Mouse (Mus musculus): ENCODE data around the gene Fgf12.

Gene Fgf12

DNA sequence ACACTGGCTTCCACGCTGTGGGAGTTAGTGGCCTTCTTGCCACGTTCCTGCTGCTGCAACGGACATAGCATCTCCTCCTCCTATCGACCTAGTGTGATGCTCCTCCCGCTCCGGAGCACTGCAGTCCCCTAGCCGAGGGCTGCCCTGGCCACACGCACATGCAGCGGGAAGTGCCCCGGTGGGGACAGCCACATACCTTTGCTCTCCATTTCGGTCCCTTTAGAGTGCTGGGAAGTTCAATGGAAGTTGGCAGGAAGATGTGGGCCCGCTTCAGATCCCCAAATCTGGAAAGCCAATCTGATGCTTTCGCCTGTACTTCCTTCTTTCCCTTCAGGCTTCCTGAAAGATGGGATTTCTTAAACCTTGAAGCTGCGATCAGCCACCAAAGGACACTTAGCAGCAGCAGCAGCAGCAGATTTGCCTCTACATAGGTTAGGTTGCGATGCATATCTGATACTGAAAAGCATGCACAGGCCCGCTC is at the start of gene Fgf12:
TSS of gene Fgf12 (minus strand) at position 431 of the 481 bp plus-strand sequence.
- no peak for DNase-seq (ENCODE audit: low spot score)

GRCm38 (mm10) chr16:28793115-28793514 is 40.2 kb upstream of the Fgf12 start:
- DNase-seq (ENCODE audit: low spot score) = peak; percentile 82

DNA sequence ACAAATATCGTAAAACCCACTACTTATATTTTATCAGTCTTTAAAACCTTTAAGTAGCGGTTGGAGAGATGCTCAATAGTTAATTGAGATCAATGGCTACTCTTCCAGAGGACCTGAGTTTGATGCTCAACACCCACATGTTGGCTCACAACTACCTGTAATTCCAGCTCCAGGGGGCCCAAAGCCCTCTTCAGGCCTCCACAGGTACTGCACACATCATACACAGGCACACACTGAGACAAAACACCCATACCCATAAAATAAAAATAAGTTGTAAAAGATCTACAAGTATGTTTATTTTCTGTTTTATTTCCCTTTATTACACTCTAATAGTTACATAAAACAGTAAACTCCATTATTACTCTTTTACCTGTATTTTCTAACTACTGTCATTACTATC is 17.4 kb upstream of the Fgf12 start:
- no peak for DNase-seq (ENCODE audit: low spot score)

GRCm38 (mm10) chr16:28761417-28761976 is 8.6 kb upstream of the Fgf12 start:
- DNase-seq (ENCODE audit: low spot score) = no peak

DNA sequence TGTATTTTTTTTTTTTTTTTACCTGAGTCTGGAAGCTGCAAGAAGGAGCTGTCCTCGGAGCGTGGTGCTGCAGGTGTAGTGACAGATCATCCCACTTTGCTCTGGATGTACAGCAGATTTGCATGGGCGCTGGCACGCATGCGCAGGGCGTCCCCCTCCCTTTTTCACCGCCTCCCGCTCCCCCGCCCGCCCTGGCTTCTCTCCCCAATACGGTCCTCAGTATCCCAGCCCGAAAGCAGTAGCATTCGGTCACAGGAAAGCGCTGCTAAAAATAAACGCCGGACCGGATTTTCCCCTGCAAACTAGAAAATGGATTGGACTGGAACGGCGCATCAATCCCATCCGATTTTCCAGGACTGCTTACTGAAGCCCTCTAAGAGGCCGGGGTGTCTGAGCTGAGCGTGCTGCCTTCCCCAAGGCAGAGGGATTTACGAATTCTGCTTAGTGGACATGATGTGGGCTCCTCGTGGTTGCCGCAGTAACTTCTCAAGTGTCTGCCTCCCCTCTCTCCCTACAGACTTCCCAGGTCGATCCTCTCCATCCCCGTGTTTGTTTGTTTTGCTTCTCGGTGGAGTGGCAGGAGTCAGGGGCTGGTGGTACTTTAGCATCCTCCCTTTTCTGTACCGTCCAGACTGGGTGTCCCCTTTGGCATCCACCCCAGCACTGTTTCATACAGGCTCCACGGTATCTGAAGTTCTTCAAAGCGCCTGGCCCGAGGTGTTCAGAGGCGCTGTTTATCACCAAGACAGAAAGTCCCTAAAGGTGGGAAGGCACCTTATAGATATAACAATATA is 453 bp upstream of the Fgf12 start:
- DNase-seq (ENCODE audit: low spot score) = peak; percentile 92

DNA sequence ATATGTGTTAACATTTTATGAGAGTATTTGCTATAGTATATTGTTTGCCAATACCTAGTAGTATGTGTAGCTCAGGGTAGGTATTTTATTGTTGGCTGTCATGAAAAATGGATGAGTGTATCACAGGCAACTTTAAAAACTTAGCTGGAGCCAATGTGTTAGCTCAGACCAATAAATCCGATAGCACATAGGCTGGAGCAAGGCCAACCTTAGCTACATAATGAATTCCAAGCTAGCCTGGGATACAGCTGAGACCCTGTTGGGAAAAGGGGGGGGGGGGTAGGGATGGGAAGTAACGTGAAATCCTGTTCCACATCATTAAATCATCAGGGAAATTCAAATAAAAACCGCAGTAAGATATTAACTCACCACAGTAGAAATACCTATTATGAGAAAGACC is 18.4 kb downstream of the Fgf12 start:
- DNase-seq (ENCODE audit: low spot score) = no peak

GRCm38 (mm10) chr16:28726792-28727191 is 26.1 kb downstream of the Fgf12 start:
- DNase-seq (ENCODE audit: low spot score) = no peak

- DNase-seq (ENCODE audit: low spot score) = no peak
These were observed 46.2 kb downstream of the Fgf12 start for GRCm38 (mm10) chr16:28706623-28707022.

- DNase-seq (ENCODE audit: low spot score) = no peak
These were observed 52.5 kb downstream of the Fgf12 start for GRCm38 (mm10) chr16:28700346-28700745.

- no peak for DNase-seq (ENCODE audit: low spot score)
These were observed 56.0 kb downstream of the Fgf12 start for GRCm38 (mm10) chr16:28696851-28697250.

DNA sequence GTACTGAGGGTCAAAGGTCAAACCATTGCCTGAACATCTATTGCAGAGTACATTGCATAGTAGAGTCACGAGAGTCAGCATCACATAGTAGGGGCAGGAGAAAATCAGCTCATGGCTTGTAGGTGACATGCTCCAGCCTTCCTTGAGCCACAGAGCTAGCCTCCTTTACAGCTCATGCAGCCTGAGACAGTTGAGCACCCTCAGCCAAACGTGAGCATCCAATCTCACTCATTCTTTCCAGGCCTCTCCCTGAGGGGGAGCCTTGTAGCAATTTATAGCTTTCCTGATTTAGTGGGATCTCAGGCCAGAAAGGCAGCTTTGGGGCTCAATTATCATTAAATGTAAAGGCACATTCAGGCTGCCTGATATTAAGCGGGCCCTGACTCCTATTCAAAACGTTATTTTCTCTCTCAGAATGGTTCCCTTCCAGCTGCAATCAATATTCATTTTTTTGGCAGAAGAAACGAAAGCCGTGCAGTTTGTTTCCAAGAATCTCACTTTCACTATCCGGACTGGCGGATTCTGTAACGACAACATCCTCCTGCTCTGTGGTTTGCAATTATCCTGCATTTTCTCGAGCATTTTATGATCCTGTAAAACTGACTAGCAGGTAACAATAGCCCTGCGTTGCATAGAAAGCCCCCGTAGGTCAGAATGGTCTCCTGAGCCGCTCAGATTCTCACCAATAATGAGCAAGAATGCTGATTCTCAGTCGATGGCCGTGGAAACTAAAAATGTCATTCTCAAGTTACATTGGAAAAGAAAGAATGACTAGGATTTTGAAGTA is 58.6 kb downstream of the Fgf12 start:
- no peak for DNase-seq (ENCODE audit: low spot score)

GRCm38 (mm10) chr16:28688861-28689385 is 63.9 kb downstream of the Fgf12 start:
- DNase-seq (ENCODE audit: low spot score) = no peak

GRCm38 (mm10) chr16:28681625-28682024 is 71.2 kb downstream of the Fgf12 start:
- no peak for DNase-seq (ENCODE audit: low spot score)

GRCm38 (mm10) chr16:28668815-28669347 is 84.0 kb downstream of the Fgf12 start:
- DNase-seq (ENCODE audit: low spot score) = no peak

- DNase-seq (ENCODE audit: low spot score) = no peak
These were observed 100.2 kb downstream of the Fgf12 start for GRCm38 (mm10) chr16:28652640-28653039.

DNA sequence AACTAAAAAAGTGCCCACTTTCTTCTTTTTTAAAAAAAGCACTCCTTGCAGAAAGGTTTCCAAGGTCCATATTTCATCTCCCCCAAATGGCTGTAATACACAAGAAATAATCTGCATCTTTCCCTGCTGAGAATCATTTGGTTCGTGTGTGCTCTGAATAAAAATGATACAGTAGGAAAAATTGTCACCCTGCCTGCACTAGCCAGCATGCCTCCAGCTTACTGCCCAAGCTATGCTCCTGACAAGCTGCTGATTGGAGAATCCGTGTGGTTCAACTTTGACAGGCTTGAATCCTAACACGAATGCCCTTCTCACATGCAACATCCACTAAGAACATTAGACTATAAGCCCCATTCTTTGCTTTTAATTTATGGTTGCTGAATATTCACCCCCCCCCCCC is 102.3 kb downstream of the Fgf12 start:
- DNase-seq (ENCODE audit: low spot score) = no peak

DNA sequence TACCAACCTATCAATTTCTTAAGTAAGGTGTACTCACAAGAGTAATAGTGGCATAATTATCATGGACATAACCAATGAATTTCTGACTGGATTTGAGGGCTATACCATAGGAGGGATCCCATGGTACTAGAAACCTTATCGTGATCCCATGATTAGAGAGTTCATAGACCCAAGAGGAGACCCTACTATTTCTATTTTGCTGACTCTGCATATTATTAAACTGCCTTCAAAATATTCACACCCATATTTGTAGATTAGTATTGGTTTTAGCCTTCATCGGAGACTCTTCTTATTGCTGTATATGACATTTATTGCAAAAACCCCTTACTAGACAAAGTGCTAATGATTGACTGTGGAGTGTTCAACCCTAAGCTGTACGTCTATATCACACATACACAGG is 107.8 kb downstream of the Fgf12 start:
- DNase-seq (ENCODE audit: low spot score) = no peak

- no peak for DNase-seq (ENCODE audit: low spot score)
These were observed 121.1 kb downstream of the Fgf12 start for GRCm38 (mm10) chr16:28631721-28632120.

DNA sequence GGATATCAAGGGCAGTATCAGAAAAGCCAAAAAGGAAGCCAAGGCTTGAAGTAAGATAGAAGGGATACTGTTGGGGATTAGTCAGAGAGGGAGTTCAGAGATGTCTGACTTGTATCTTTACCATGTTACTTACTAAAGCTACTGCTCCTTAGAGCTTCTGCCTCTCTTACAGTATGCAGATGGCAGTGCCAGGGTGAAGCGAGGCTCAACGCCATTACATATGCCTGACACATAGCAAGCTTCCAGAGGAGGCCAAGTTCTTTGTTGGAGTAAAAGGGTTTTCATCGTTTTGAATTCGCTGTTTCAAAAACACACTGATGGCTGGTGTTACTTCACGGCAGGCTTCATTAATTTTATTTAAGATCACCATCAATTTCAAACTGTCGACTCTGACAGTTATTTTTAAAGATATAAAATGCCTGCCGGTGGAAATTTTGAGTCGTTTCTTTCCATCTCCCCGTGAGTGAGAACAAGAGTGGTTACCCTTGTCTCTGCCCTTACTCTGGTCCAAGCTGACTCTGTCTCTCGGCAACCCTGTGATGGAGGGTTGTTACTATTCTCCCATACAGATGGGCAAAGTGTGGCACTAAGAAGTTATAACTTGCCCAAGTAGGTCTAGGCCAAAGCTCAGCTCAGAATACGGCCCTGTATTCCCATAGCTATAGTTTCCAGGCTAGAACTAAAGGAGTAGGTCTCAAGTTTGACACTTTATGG is 121.9 kb downstream of the Fgf12 start:
- no peak for DNase-seq (ENCODE audit: low spot score)

DNA sequence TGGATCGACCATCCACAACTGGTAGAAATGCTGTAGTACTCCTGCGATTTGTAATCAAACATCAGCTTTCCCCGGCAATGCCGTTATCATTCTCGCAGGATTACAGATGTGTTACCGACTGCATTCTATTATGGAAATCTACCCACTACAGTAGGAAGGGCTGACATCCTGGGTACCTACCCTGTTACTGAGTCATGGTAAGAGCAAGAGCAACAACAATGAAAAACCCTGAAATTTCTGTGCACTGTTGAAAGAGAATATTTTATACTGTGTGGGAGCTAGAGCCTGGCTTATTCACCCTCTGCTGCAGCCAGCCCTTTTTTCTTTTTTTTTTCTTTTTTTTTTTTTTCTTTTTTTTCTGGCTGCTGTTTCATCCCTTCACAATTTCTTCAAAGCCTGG is 126.6 kb downstream of the Fgf12 start:
- no peak for DNase-seq (ENCODE audit: low spot score)

GRCm38 (mm10) chr16:28625689-28626088 is 127.2 kb downstream of the Fgf12 start:
- DNase-seq (ENCODE audit: low spot score) = peak; percentile 6

- DNase-seq (ENCODE audit: low spot score) = no peak
These were observed 138.5 kb downstream of the Fgf12 start for GRCm38 (mm10) chr16:28614412-28614811.
